In the genomic region with DNA sequence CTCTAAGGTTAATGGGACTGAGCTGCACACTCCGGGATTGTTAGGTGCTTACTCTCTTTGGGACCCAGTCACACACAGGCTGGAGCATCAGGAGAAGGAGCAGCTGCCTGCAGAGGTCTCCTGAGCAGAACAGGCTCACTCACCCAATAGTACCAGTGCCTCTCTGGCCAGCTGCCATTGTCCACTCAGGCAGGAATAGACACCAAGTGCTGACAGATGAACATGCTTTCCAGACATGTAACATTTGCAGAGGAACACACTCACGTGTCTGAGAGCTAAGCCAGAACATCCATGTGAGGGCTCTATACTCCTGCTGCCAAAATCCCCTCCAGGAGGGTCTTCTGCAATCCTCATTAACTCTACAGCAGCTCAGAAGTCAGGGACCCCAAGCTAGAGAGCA, we compare ENCODE assay signal across 33 mouse cellular contexts. TPM values are rescaled to one million over a fixed set of nuclear protein-coding genes. Genes with fewer than 3 reads are reported as not detected.
DNase-seq lines count a peak whose midpoint lies in the region; ATAC-seq and TF ChIP-seq lines count a peak whose summit lies in the region.
"Had no signal": no experiment of that assay in that cellular context is flagged by ENCODE, and none has a peak within 500 bp of the region (broad histone marks: within the 10 kb centered on the region; RNA-seq: fewer than 3 reads in every experiment).

No protein-coding gene starts in this region.

- no peak overlapping the region for H3K27ac ChIP-seq in hindbrain, postnatal 0 days
- no peak overlapping the region for H3K27ac ChIP-seq in hindbrain, embryonic 12.5 days
- H3K27ac ChIP-seq in heart, embryonic 16.5 days (ENCODE audit: low read length) = no peak overlapping the region
- no peak overlapping the region for H3K27ac ChIP-seq in midbrain, embryonic 10.5 days (replicated peaks)
- H3K27ac ChIP-seq: embryonic facial prominence, embryonic 15.5 days; gastrocnemius, adult 2 months; hindbrain, embryonic 15.5 days; intestine, embryonic 15.5 days; layer of hippocampus, adult 2 months; limb, embryonic 13.5 days; liver, embryonic 14.5 days; neural tube, embryonic 15.5 days had no signal

- no peak overlapping the region for H3K9ac ChIP-seq in hindbrain, postnatal 0 days (replicated peaks; ENCODE audit: low read length)
- no peak overlapping the region for H3K9ac ChIP-seq in hindbrain, embryonic 12.5 days
- no peak overlapping the region for H3K9ac ChIP-seq in heart, embryonic 16.5 days (ENCODE audit: low read length)
- H3K9ac ChIP-seq: embryonic facial prominence, embryonic 15.5 days; hindbrain, embryonic 15.5 days; intestine, embryonic 15.5 days; limb, embryonic 13.5 days; liver, embryonic 14.5 days; neural tube, embryonic 15.5 days had no signal

- no peaks in the 10 kb centered on the region for H3K36me3 ChIP-seq in hindbrain, postnatal 0 days (ENCODE audit: insufficient read depth, low read length)
- H3K36me3 ChIP-seq in hindbrain, embryonic 12.5 days = no peaks in the 10 kb centered on the region
- no peaks in the 10 kb centered on the region for H3K36me3 ChIP-seq in heart, embryonic 16.5 days (ENCODE audit: control insufficient read depth, insufficient read depth)
- no peaks in the 10 kb centered on the region for H3K36me3 ChIP-seq in midbrain, embryonic 10.5 days
- H3K36me3 ChIP-seq: embryonic facial prominence, embryonic 15.5 days; hindbrain, embryonic 15.5 days; intestine, embryonic 15.5 days; limb, embryonic 13.5 days; neural tube, embryonic 15.5 days had no signal

- H3K4me1 ChIP-seq in hindbrain, postnatal 0 days (ENCODE audit: insufficient read depth, low read length) = no peaks in the 10 kb centered on the region
- H3K4me1 ChIP-seq in hindbrain, embryonic 12.5 days = 0 out of 2 replicates have a peak, but pooled peaks cover 3% of the 10 kb centered on the region
- H3K4me1 ChIP-seq in heart, embryonic 16.5 days (ENCODE audit: control insufficient read depth, insufficient read depth, low read length) = peaks cover 11% of the 10 kb centered on the region
- peaks cover 15% of the 10 kb centered on the region for H3K4me1 ChIP-seq in midbrain, embryonic 10.5 days
- H3K4me1 ChIP-seq: embryonic facial prominence, embryonic 15.5 days; hindbrain, embryonic 15.5 days; intestine, embryonic 15.5 days; limb, embryonic 13.5 days; neural tube, embryonic 15.5 days had no signal

- no peak overlapping the region for H3K4me2 ChIP-seq in hindbrain, postnatal 0 days (ENCODE audit: low read depth, low read length)
- H3K4me2 ChIP-seq in hindbrain, embryonic 12.5 days (replicated peaks) = no peak overlapping the region
- no peak overlapping the region for H3K4me2 ChIP-seq in heart, embryonic 16.5 days (ENCODE audit: low read depth, low read length)
- H3K4me2 ChIP-seq: embryonic facial prominence, embryonic 15.5 days; hindbrain, embryonic 15.5 days; intestine, embryonic 15.5 days; limb, embryonic 13.5 days; neural tube, embryonic 15.5 days had no signal

- 81% methylated on average over 2 of the region's 2 CpGs for WGBS in hindbrain, postnatal 0 days
- WGBS in hindbrain, embryonic 12.5 days = 79% methylated on average over 2 of the region's 2 CpGs
- WGBS in heart, embryonic 16.5 days = 55% methylated on average over 2 of the region's 2 CpGs
- 82% methylated on average over 2 of the region's 2 CpGs for WGBS in midbrain, embryonic 10.5 days

- ATAC-seq in hindbrain, postnatal 0 days = no peak
- no peak for ATAC-seq in hindbrain, embryonic 12.5 days (ENCODE audit: low FRiP score)
- ATAC-seq in heart, embryonic 16.5 days (replicated peaks; ENCODE audit: extremely low read depth, insufficient read depth, low FRiP score) = peak; percentile 83; the same call in 1 of the 2 replicates
- ATAC-seq: activated CD4-positive, CD25-positive, alpha-beta regulatory T cell, adult 4 months; intestine, embryonic 15.5 days had no signal

- TF ChIP-seq CTCF in hindbrain, postnatal 0 days (IDR thresholded peaks at IDR 0.05; ENCODE audit: low read depth) = no peak

- H3K9me3 ChIP-seq in hindbrain, postnatal 0 days (ENCODE audit: low read length) = no peaks in the 10 kb centered on the region
- no peaks in the 10 kb centered on the region for H3K9me3 ChIP-seq in hindbrain, embryonic 12.5 days (replicated peaks)
- H3K9me3 ChIP-seq in heart, embryonic 16.5 days (replicated peaks; ENCODE audit: control insufficient read depth, low read length) = no peaks in the 10 kb centered on the region
- no peaks in the 10 kb centered on the region for H3K9me3 ChIP-seq in midbrain, embryonic 10.5 days (replicated peaks)
- H3K9me3 ChIP-seq: embryonic facial prominence, embryonic 15.5 days; hindbrain, embryonic 15.5 days; intestine, embryonic 15.5 days; limb, embryonic 13.5 days; neural tube, embryonic 15.5 days had no signal

- no peak overlapping the region for H3K4me3 ChIP-seq in hindbrain, postnatal 0 days (ENCODE audit: low read length)
- no peak overlapping the region for H3K4me3 ChIP-seq in hindbrain, embryonic 12.5 days
- no peak overlapping the region for H3K4me3 ChIP-seq in heart, embryonic 16.5 days (ENCODE audit: low read length)
- H3K4me3 ChIP-seq in midbrain, embryonic 10.5 days = no peak overlapping the region
- H3K4me3 ChIP-seq: embryonic facial prominence, embryonic 15.5 days; gastrocnemius, adult 2 months; hindbrain, embryonic 15.5 days; intestine, embryonic 15.5 days; layer of hippocampus, adult 2 months; limb, embryonic 13.5 days; neural tube, embryonic 15.5 days had no signal

- H3K27me3 ChIP-seq in hindbrain, postnatal 0 days (ENCODE audit: insufficient read depth, low read length) = no peaks in the 10 kb centered on the region
- peaks cover 45% of the 10 kb centered on the region for H3K27me3 ChIP-seq in hindbrain, embryonic 12.5 days
- H3K27me3 ChIP-seq in heart, embryonic 16.5 days (ENCODE audit: control insufficient read depth, insufficient read depth, low read length) = peaks cover 5% of the 10 kb centered on the region
- peaks cover 27% of the 10 kb centered on the region for H3K27me3 ChIP-seq in midbrain, embryonic 10.5 days (ENCODE audit: low read depth, poor library complexity, severe bottlenecking)
- H3K27me3 ChIP-seq: intestine, embryonic 15.5 days had no signal

- peak; percentile 71 to 74 for DNase-seq in cerebellum, postnatal 10 days
- no peak for DNase-seq in cerebellum, postnatal 25 days
- DNase-seq in hindbrain, postnatal 0 days (ENCODE audit: low spot score) = peak; percentile 20
- peak; percentile 6 for DNase-seq in heart, adult 8-10 months (ENCODE audit: low spot score)
- no peak for DNase-seq in kidney, postnatal 10 days
- no peak for DNase-seq in midbrain, embryonic 10.5 days (ENCODE audit: low spot score)
- DNase-seq: adrenal gland, postnatal 10 days; cerebellum, adult 18-20 months; gastrocnemius, adult 2 months; kidney, adult 8-10 months; kidney, postnatal 25 days; layer of hippocampus, postnatal 36 days; lung, postnatal 4 days; right cerebral cortex, adult 18-20 months; right cerebral cortex, postnatal 4 days; thymus, postnatal 25 days had no signal

RNA-seq across cellular contexts. Expression of a gene that starts 18.7 kb away (rescaled TPM):
- total RNA-seq in hindbrain, postnatal 0 days (2014; rRNA removed) = 0.36 and 0.63 TPM in 2 replicates
- not detected in 2 replicates for polyA plus RNA-seq in hindbrain, postnatal 0 days (2015; fragmentation: Nextera tagmentation; extraction: Ambion mirVana)
- 0.12 TPM in 1 of 2 replicates, not detected in the other for polyA plus RNA-seq in hindbrain, embryonic 12.5 days (2016; fragmentation: Nextera tagmentation; extraction: Ambion mirVana)
- not detected for total RNA-seq in heart, adult 8-10 months (2022)
- not detected in 2 replicates for polyA plus RNA-seq in heart, embryonic 16.5 days (2015; fragmentation: Nextera tagmentation; extraction: Ambion mirVana)
- not detected in 2 replicates for polyA plus RNA-seq in midbrain, embryonic 10.5 days (2016; fragmentation: Nextera tagmentation; extraction: Ambion mirVana)
- total RNA-seq: adrenal gland, postnatal 10 days; common myeloid progenitor, adult 5-6 weeks; gastrocnemius, adult 2 months; gastrocnemius, postnatal 4 days; layer of hippocampus, adult 2 months; layer of hippocampus, postnatal 36 days; left cerebral cortex, postnatal 10 days; megakaryocyte-erythroid progenitor cell, adult 5-6 weeks; midbrain, postnatal 0 days had no signal
- polyA plus RNA-seq: activated CD4-positive, CD25-positive, alpha-beta regulatory T cell, adult 4 months; embryonic facial prominence, embryonic 15.5 days; forebrain, embryonic 14.5 days; intestine, embryonic 15.5 days; limb, embryonic 13.5 days; liver, embryonic 14.5 days; midbrain, postnatal 0 days; neural tube, embryonic 15.5 days; stomach, embryonic 14.5 days had no signal

Comparison
In these comparisons a context has a peak if more than half of its experiments do, and no peak if none do; other contexts are left out.
1. DNase-seq: peak in cerebellum, postnatal 10 days (2 of 2), hindbrain, postnatal 0 days (single experiment) and heart, adult 8-10 months (single experiment); none in cerebellum, postnatal 25 days (0 of 2), kidney, postnatal 10 days (single experiment) and midbrain, embryonic 10.5 days (single experiment).